Mouse (Mus musculus): ENCODE results near the gene Fbxw20.
"Not testable (repeated sequence)": the region's sequence is repeated elsewhere in the genome, so short reads cannot be mapped to it uniquely, and the experiment has no call there.

Gene Fbxw20

GRCm38 (mm10) chr9:109234654-109235053 lies at the start of gene Fbxw20:
Gene Fbxw20, minus strand, starts transcription at chr9:109234754.
- no peaks in the 10 kb centered on the region for H3K9me3 ChIP-seq (ENCODE audit: low read length)
- TF ChIP-seq CTCF (conservative IDR thresholded peaks at IDR 0.05; ENCODE audit: low read length) (no peak), POU5F1 (IDR thresholded peaks at IDR 0.05; ENCODE audit: borderline replicate concordance, low read length) (no peak), NANOG (IDR thresholded peaks at IDR 0.05; ENCODE audit: borderline replicate concordance, low read length) (no peak)
- H3K4me3 ChIP-seq (replicated peaks; ENCODE audit: low read length), result no peak within 1 kb of the TSS
- no peaks in the 10 kb centered on the region for H3K27me3 ChIP-seq (ENCODE audit: insufficient read depth, low read length)
- no peaks in the 10 kb centered on the region for H3K36me3 ChIP-seq (ENCODE audit: insufficient read depth, low read length)
- H3K4me1 ChIP-seq (replicated peaks; ENCODE audit: low read depth, low read length), result no peaks in the 10 kb centered on the region

GRCm38 (mm10) chr9:109263041-109263440 lies 28.5 kb upstream of the Fbxw20 start:
- H3K4me1 ChIP-seq (replicated peaks; ENCODE audit: low read depth, low read length), result no peaks in the 10 kb centered on the region; the same call in 1 of the 2 replicates
- H3K9me3 ChIP-seq (ENCODE audit: low read length), result no peaks in the 10 kb centered on the region
- no peaks in the 10 kb centered on the region for H3K36me3 ChIP-seq (ENCODE audit: insufficient read depth, low read length)
- TF ChIP-seq CTCF (conservative IDR thresholded peaks at IDR 0.05; ENCODE audit: low read length) (no peak), POU5F1 (IDR thresholded peaks at IDR 0.05; ENCODE audit: borderline replicate concordance, low read length) (no peak), NANOG (IDR thresholded peaks at IDR 0.05; ENCODE audit: borderline replicate concordance, low read length) (no peak)
- no peak overlapping the region for H3K4me3 ChIP-seq (replicated peaks; ENCODE audit: low read length)
- no peaks in the 10 kb centered on the region for H3K27me3 ChIP-seq (ENCODE audit: insufficient read depth, low read length)

- Histone ChIP-seq H3K4me3 (replicated peaks; ENCODE audit: low read length) (no peak overlapping the region), H3K9me3 (ENCODE audit: low read length) (peaks cover 18% of the 10 kb centered on the region), H3K27me3 (ENCODE audit: insufficient read depth, low read length) (no peaks in the 10 kb centered on the region), H3K4me1 (replicated peaks; ENCODE audit: low read depth, low read length) (no peaks in the 10 kb centered on the region), H3K36me3 (ENCODE audit: insufficient read depth, low read length) (no peaks in the 10 kb centered on the region)
- TF ChIP-seq POU5F1 (IDR thresholded peaks at IDR 0.05; ENCODE audit: borderline replicate concordance, low read length) (no peak), CTCF (conservative IDR thresholded peaks at IDR 0.05; ENCODE audit: low read length) (peak; percentile 68), NANOG (IDR thresholded peaks at IDR 0.05; ENCODE audit: borderline replicate concordance, low read length) (no peak)
Measured at GRCm38 (mm10) chr9:109218449-109218848, 16.1 kb downstream of the Fbxw20 start.

- not testable (repeated sequence) for H3K9me3 ChIP-seq (ENCODE audit: low read length); H3K4me3 ChIP-seq (replicated peaks; ENCODE audit: low read length); H3K27me3 ChIP-seq (ENCODE audit: insufficient read depth, low read length); H3K36me3 ChIP-seq (ENCODE audit: insufficient read depth, low read length); H3K4me1 ChIP-seq (replicated peaks; ENCODE audit: low read depth, low read length)
Measured at GRCm38 (mm10) chr9:109201347-109201746, 33.2 kb downstream of the Fbxw20 start.

- 0 out of 2 replicates have a peak, but pooled peaks cover 3% of the 10 kb centered on the region for H3K4me1 ChIP-seq (replicated peaks; ENCODE audit: low read depth, low read length)
- no peak overlapping the region for H3K4me3 ChIP-seq (replicated peaks; ENCODE audit: low read length)
- H3K27me3 ChIP-seq (ENCODE audit: insufficient read depth, low read length), result no peaks in the 10 kb centered on the region; the same call in 1 of the 2 replicates
- H3K36me3 ChIP-seq (ENCODE audit: insufficient read depth, low read length), result no peaks in the 10 kb centered on the region
- no peaks in the 10 kb centered on the region for H3K9me3 ChIP-seq (ENCODE audit: low read length)
- no peak for TF ChIP-seq NANOG (IDR thresholded peaks at IDR 0.05; ENCODE audit: borderline replicate concordance, low read length)
- no peak for TF ChIP-seq POU5F1 (IDR thresholded peaks at IDR 0.05; ENCODE audit: borderline replicate concordance, low read length)
- TF ChIP-seq CTCF (conservative IDR thresholded peaks at IDR 0.05; ENCODE audit: low read length), result no peak
Measured at GRCm38 (mm10) chr9:109200349-109200748, 34.2 kb downstream of the Fbxw20 start.

GRCm38 (mm10) chr9:109199353-109199752 lies 35.2 kb downstream of the Fbxw20 start:
- Histone ChIP-seq H3K36me3 (ENCODE audit: insufficient read depth, low read length) (no peaks in the 10 kb centered on the region), H3K4me3 (replicated peaks; ENCODE audit: low read length) (no peak overlapping the region), H3K9me3 (ENCODE audit: low read length) (no peaks in the 10 kb centered on the region), H3K4me1 (replicated peaks; ENCODE audit: low read depth, low read length) (0 out of 2 replicates have a peak, but pooled peaks cover 3% of the 10 kb centered on the region), H3K27me3 (ENCODE audit: insufficient read depth, low read length) (no peaks in the 10 kb centered on the region; the same call in 1 of the 2 replicates)
- TF ChIP-seq CTCF (conservative IDR thresholded peaks at IDR 0.05; ENCODE audit: low read length), result no peak
- TF ChIP-seq NANOG (IDR thresholded peaks at IDR 0.05; ENCODE audit: borderline replicate concordance, low read length), result no peak
- TF ChIP-seq POU5F1 (IDR thresholded peaks at IDR 0.05; ENCODE audit: borderline replicate concordance, low read length), result no peak

- not testable (repeated sequence) for H3K36me3 ChIP-seq (ENCODE audit: insufficient read depth, low read length); H3K4me3 ChIP-seq (replicated peaks; ENCODE audit: low read length); H3K27me3 ChIP-seq (ENCODE audit: insufficient read depth, low read length); H3K4me1 ChIP-seq (replicated peaks; ENCODE audit: low read depth, low read length); H3K9me3 ChIP-seq (ENCODE audit: low read length)
Measured at GRCm38 (mm10) chr9:109195875-109196274, 38.7 kb downstream of the Fbxw20 start, which contains the start of gene Fbxw13. Gene Fbxw13, minus strand, starts transcription at chr9:109195975.

GRCm38 (mm10) chr9:109177208-109177607 lies 57.3 kb downstream of the Fbxw20 start:
- H3K4me1 ChIP-seq (replicated peaks; ENCODE audit: low read depth, low read length), result peaks cover 16% of the 10 kb centered on the region
- no peak overlapping the region for H3K4me3 ChIP-seq (replicated peaks; ENCODE audit: low read length)
- TF ChIP-seq CTCF (conservative IDR thresholded peaks at IDR 0.05; ENCODE audit: low read length) (no peak), NANOG (IDR thresholded peaks at IDR 0.05; ENCODE audit: borderline replicate concordance, low read length) (peak; percentile 79)
- no peaks in the 10 kb centered on the region for H3K36me3 ChIP-seq (ENCODE audit: insufficient read depth, low read length)
- H3K9me3 ChIP-seq (ENCODE audit: low read length), result peaks cover 47% of the 10 kb centered on the region
- no peaks in the 10 kb centered on the region for H3K27me3 ChIP-seq (ENCODE audit: insufficient read depth, low read length)

GRCm38 (mm10) chr9:109176301-109176700 lies 58.3 kb downstream of the Fbxw20 start:
- no peaks in the 10 kb centered on the region for H3K36me3 ChIP-seq (ENCODE audit: insufficient read depth, low read length)
- H3K4me3 ChIP-seq (replicated peaks; ENCODE audit: low read length), result no peak overlapping the region
- peaks cover 50% of the 10 kb centered on the region for H3K9me3 ChIP-seq (ENCODE audit: low read length)
- H3K27me3 ChIP-seq (ENCODE audit: insufficient read depth, low read length), result no peaks in the 10 kb centered on the region
- H3K4me1 ChIP-seq (replicated peaks; ENCODE audit: low read depth, low read length), result peaks cover 16% of the 10 kb centered on the region
- peak; percentile 13; the same call in 1 of the 2 replicates for TF ChIP-seq NANOG (IDR thresholded peaks at IDR 0.05; ENCODE audit: borderline replicate concordance, low read length)
- no peak for TF ChIP-seq POU5F1 (IDR thresholded peaks at IDR 0.05; ENCODE audit: borderline replicate concordance, low read length)

Data from E14TG2a.4 (cell line).